Mouse (Mus musculus) hematopoietic stem cell, adult 5-6 weeks (primary cell): ENCODE results near the gene Elovl6. TPM values are rescaled to one million over a fixed set of nuclear protein-coding genes. Genes with fewer than 3 reads are reported as not detected.

Experiments used
- ATAC-seq, 2 experiments: fragments of 125-278 bp in 1 of 2; replicated peaks in 1 of 2; 2 replicates each; pipeline ENCODE4 v1.8.0; 2016 to 2017; ENCODE audit warnings: inconsistent platforms in 2 of 2, mild to moderate bottlenecking in 2 of 2, moderate number of reproducible peaks in 2 of 2, low read depth in 1 of 2, moderate TSS enrichment in 1 of 2; ENCODE audit not compliant: low FRiP score in 2 of 2, poor library complexity in 2 of 2, severe bottlenecking in 2 of 2, insufficient read depth in 1 of 2, low TSS enrichment in 1 of 2
- total RNA-seq: library from RNA; stranded (forward); fragments of 172-1452, 232-1000 nt; gene quantifications from 2 replicates; pipeline ENCODE4 v1.2.3, GENCODE M21; 2017

Gene Elovl6
- total RNA-seq = 24.1 and 26.6 TPM in 2 replicates

DNA sequence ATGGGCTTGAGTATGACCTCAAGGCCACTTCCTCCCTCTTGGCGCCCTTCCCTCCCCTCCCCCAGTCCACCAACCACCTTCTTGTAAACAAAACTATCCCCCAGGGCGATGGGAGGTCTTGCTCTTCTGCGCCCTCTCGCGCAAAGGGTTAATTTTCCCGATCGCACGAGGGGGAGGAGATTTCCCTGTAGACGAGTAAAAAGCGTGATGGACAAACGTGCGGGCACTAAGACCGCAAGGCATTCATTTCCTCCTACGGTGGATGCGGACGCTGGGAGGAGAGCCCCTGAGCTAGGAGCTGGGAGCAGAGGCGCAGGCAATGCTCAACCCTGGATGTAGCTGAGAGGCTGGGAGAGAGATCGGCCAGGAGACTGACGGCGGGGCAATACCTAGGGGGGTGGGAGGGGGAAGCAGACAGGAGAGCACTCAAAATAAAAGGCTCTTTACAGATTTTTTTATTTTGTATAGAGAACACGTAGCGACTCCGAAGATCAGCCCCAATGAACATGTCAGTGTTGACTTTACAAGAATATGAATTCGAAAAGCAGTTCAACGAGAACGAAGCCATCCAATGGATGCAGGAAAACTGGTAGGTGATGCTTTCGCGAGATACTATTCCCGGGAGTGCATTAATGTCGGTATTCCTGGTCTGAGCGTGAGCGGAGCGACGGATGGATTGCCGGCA, at the start of gene Elovl6:
Gene Elovl6, plus strand, starts transcription at position 176 of the 685 bp plus-strand sequence.
- ATAC-seq = peak; percentile 24 to 41

GRCm38 (mm10) chr3:129488774-129489173, 43.4 kb upstream of the Elovl6 start:
- ATAC-seq = peak in 1 of 2 experiments; percentile 27; a peak in 1 of 4 replicates

DNA sequence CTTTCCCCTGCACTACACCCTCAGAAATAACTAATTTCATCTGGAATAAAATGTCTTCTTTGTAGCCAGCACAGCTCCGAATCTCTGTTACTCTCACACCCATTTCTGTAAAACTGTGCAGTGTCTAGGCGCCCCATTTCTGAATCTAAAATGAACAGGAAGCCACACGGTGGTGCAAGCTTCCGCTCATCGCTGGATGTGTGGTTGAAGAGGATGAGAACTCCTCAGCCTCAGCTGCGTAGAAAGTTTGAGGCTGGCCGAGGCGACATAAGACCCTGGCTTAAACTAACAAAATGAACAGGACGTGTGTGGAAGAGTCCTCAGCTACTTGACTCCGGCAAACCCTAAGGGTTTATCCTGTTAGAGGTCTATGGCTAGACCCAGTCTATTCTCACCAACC, 38.0 kb upstream of the Elovl6 start:
- ATAC-seq = peak; percentile 93 to 96

DNA sequence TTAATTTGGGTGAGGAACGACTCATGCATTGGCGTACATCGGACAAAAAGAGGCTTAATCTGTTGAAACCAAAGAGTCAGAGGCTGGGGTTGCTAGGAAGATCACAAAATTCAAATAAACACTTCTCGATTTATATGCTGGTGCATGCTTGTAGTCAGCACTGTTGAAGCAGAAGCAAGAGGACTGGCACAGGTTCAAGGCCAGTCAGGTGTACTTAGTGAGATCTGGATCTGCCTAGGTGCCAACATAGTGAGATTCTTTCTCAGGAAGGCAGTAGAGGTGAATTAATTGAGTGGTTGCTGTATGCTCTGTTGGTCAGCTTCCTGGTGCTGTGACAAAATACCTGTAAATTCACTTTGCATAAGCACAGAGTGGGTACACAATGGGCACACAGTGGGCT, 37.4 kb upstream of the Elovl6 start:
- ATAC-seq = no peak

GRCm38 (mm10) chr3:129503781-129504180, 28.4 kb upstream of the Elovl6 start:
- no peak for ATAC-seq

DNA sequence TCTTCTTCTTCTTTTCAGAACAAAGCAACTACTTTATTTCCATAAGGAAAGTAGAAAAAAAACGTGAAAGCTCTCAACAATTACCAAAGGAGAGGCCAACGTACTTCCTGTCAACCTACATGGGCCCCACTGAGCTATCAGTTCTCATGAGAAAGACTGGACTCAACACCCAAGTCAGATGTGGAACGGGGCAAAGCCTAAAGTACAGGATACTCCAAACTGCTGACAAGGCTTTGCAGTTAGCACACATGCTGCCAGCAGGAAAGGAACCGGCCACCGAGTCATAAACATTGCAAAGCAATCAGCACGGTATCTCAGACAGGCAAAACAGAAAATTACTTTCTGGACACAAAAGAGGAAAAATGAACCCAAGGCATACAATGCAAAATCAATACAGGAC, 27.2 kb upstream of the Elovl6 start:
- ATAC-seq = no peak

- ATAC-seq = no peak
Measured at GRCm38 (mm10) chr3:129507736-129508135, 24.4 kb upstream of the Elovl6 start.

GRCm38 (mm10) chr3:129508571-129508970, 23.6 kb upstream of the Elovl6 start:
- no peak for ATAC-seq

DNA sequence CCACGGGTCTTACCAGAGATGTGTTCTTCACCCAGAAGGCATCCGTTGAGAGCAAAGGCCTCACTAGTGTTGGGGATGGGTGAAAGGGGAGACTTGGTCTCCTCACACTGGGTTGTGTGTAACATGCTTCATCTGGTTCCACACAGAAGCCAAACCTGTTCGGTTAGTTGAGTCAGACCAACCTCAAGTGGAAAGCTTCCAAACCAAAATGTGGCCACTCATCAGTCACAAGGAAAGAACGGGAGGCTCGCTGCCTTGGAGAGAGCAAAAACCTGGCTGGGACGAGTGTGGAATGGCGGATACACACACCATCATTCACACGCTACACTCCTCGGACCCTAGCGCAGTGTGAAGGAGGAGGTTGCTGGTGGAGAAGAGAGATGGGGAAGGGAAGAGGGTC, 22.4 kb upstream of the Elovl6 start:
- peak; percentile 62 to 74 for ATAC-seq

- ATAC-seq = no peak
Measured at GRCm38 (mm10) chr3:129515863-129516436, 16.2 kb upstream of the Elovl6 start.

DNA sequence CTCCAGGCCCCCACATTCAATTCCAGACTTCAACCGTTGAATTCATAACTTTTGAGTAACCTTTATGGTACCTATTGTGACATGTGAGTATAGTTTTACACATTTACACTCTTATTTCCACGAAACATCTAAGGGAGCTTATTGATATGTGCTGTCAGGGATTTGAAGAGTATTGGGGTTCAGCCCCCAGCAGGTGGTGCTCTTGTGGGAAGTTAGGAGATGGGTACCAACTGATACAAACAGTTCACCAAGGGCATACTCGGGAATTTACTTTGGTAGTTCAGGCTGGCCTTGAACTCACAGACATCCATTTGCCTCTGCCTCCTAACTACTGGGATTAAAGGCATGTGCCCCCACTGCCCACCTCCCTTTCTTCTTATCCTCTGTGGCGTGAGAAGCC, 11.7 kb upstream of the Elovl6 start:
- ATAC-seq = peak; percentile 21 to 53; a peak in 1 of 4 replicates

DNA sequence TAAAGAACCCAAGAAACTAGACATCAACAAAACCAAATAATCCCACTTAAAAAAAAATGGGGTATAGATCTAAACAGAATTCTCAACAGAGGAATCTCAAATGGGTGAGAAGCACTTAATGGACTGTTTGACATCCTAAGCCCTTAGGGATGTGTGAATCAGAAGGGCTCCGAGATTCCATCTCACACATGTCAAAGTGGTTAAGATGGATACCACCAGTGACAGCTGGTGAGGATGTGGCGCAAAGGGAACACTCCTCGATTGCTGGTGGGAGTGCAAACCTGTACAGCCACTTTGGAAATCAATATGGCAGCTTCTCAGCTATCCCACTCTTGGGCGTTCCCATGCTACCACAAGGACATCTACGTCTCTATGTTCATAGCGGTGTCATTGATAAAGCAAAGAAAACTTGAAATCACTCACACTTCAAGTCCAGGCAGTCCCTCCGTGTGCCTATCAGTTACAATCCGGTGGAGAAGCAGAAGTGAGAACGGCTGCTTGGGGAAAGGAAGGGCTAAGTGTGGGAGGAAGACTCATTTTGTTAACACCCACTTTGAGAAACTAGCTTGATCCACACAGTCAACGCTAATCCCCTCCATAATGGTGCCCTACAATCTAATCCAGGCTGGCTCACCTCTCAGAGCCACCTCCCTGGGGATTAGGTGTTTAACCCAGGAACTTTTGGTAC, 8.6 kb upstream of the Elovl6 start:
- peak; percentile 37 to 45; a peak in 1 of 4 replicates for ATAC-seq

DNA sequence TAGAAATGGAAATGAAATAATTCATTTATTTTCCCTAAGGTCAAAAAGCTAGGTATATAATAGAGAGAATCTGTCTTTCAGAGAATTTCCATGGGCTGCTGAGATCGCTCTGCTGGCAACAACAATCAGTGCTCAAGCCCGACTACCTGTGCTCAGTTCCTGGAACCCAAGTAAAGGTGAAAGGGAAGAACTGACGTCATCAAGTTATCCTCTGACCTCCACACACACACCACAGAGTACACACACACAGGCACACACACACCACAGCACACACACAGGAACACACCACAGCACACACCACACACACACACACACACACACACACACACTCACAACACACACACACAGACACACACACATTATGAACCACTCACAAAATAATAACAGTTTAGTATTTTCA, 5.1 kb upstream of the Elovl6 start:
- ATAC-seq = no peak

DNA sequence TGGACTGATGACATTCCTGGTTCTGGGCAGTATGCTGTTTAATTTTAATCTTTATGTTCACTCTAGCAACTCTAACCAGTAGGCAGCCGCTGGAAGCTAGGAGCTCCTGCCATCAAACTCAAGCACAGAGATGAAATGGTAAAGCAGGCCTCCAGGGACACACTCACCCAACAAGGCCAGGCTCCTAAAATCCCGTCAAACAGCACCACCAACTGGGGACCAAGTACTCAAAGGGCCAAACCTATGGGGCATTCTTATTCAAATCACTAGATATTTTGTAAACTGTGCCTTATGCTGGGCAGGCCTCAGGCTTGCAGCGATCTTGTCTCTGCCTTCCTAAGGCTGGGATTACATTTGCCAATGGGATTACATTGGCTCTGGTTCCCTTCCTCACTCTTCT, 2.8 kb upstream of the Elovl6 start:
- no peak for ATAC-seq

DNA sequence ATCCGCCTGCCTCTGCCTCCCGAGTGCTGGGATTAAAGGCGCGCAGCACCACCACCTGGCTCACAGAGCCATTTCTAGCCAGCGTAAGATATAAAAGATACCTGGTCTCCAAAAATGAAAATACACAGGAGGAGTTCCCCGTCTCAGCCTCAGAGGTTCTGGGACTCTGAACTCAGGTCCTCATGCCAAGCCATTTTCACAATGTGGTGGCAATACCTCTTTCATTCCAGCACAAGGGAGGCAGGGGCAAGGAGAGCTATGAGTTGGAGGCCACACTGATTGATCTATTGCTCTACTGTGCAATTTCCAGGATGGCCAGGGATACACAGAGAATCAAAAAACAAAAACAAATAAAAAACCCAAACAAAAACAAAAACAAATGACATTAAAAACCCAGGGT, 1.7 kb upstream of the Elovl6 start:
- no peak for ATAC-seq

DNA sequence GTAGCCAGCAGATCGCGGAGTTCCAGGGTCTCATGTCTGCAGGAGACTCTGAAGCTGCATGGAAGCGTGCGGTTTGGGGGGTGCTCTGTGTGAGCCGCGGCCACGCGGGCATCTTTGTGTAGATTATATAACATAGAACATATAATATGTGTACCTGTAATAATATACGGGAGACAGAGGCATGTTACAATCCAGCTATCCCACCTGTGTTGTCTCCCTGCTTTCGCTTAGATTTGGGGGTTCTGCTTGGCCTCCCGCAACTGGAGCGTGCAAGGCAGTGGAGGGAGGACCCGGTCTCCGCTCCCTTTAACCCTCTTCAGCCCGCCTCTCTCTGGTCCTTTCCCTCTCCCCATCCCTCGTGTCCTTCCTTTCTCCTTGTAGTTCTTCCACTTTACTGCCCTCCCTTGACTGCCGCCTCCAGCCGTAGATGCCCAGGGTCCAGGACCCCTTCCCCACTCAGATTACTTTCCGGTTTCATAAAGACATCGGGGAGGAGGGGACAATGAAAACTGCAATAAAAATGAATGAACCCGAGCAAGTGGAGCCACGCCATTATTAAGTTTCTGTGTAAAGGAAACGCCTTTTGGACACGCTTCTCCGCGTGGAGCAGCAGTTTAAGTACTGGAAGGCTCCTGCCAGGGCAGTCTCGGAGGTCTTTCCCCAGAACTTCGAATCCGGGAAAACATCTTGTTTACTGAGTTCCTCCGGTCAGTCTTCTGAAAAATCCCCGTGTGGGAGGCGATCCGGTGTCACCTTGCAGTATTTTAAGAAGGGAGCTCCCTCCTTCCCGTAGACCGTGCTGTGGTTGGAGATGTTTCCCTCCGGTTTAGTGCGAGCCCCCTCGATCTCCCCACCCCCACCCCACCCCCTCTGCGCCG, 949 bp downstream of the Elovl6 start:
- ATAC-seq = peak in 1 of 2 experiments; percentile 31; a peak in 2 of 4 replicates

DNA sequence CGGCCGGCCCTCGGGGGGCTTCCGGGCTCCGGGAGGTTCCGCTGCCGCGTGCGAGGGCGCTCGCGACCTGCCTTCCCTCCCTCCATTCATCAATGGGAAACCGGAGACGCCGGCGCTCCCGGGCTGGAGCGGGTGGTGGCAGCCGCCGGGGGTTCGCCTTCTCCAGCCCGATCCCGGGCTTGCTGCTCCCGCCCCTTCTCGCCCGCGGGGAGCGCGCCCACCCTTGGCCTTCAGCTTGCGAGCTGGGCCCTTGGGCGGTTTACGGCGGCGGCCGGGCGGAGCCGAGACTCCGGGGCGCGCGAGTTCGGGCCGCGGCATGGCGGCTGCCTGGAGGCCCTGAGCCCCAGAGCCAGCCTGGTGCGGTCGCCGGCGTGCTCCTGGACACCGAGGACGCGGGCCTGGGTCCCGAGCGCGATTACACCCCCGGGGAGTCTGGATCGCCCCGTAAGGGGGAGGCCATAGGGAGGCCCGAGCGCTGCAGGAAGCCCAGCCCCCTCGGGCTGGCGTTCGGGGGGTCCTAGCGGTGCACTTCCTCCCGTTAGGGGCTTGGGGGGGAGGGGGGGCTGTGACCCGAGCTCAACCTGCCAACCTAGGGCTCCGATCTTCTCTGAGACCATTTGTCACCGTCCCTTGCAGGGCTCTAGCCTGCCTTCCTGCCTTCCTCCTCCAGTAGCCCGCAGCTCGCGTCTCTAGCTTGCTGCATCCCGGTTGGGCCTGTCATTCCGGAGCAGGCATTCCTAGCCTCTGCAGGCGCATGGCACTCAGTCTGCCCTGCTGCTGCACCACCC, 1.8 kb downstream of the Elovl6 start:
- ATAC-seq = 0 out of 4 replicates have a peak, but pooled peaks of 1 of the 2 experiments have one; percentile 3
